7 mouse cellular contexts compared by ENCODE assay signal in the genomic region with DNA sequence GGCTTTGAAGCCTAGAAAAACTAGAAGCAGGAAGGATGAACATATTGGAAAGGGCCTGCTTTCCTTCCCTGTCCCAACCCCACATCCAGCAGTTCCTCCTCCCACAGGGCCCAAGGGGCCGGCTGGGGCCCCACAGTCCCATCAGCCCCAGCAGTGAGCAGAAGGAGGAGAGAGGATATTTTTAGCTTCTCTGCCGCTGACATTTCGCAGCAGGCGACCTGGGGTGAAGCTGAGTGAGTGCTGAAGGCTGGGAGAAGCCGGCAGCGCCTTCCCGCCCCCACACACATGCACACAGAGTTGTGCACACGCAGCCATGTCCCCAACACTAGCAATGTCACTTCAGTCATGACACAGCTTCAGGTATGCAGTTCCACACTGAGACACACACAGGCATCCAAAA. TPM values are rescaled to one million over a fixed set of nuclear protein-coding genes. Genes with fewer than 3 reads are reported as not detected.
DNase-seq lines count a peak whose midpoint lies in the region; ATAC-seq and TF ChIP-seq lines count a peak whose summit lies in the region.

No protein-coding gene starts in this region.

- H3K27me3 ChIP-seq in midbrain, postnatal 0 days (ENCODE audit: insufficient read depth, low read length) = no peaks in the 10 kb centered on the region
- no peaks in the 10 kb centered on the region for H3K27me3 ChIP-seq in midbrain, embryonic 13.5 days
- H3K27me3 ChIP-seq in heart, embryonic 12.5 days (replicated peaks) = no peaks in the 10 kb centered on the region
- H3K27me3 ChIP-seq in limb, embryonic 13.5 days = no peaks in the 10 kb centered on the region
- H3K27me3 ChIP-seq in thymus, adult 2 months (ENCODE audit: control insufficient read depth, insufficient read depth, low read length) = no peaks in the 10 kb centered on the region

- 0 out of 2 replicates have a peak overlapping the region, but pooled peaks have one; percentile 19 for H3K9ac ChIP-seq in midbrain, postnatal 0 days (replicated peaks; ENCODE audit: low read length, poor library complexity, severe bottlenecking)
- no peak overlapping the region for H3K9ac ChIP-seq in midbrain, embryonic 13.5 days (replicated peaks)
- H3K9ac ChIP-seq in heart, embryonic 12.5 days = peak overlapping the region; percentile 60
- no peak overlapping the region for H3K9ac ChIP-seq in limb, embryonic 13.5 days

- ATAC-seq in midbrain, postnatal 0 days (ENCODE audit: low FRiP score) = no peak
- ATAC-seq in midbrain, embryonic 13.5 days = no peak
- ATAC-seq in heart, embryonic 12.5 days (ENCODE audit: insufficient number of reproducible peaks, low FRiP score) = peak; percentile 33; the same call in 1 of the 2 replicates
- ATAC-seq in limb, embryonic 13.5 days (ENCODE audit: low FRiP score, low read depth) = no peak

- 0 out of 2 replicates have a peak overlapping the region, but pooled peaks have one; percentile 38 for H3K27ac ChIP-seq in midbrain, postnatal 0 days (ENCODE audit: low read depth, low read length)
- no peak overlapping the region; the same call in 1 of the 2 replicates for H3K27ac ChIP-seq in midbrain, embryonic 13.5 days
- H3K27ac ChIP-seq in heart, embryonic 12.5 days (ENCODE audit: poor library complexity, severe bottlenecking) = peak overlapping the region; percentile 98
- H3K27ac ChIP-seq in limb, embryonic 13.5 days = peak overlapping the region; percentile 58
- peak overlapping the region; percentile 99 for H3K27ac ChIP-seq in thymus, adult 2 months (ENCODE audit: control insufficient read depth, insufficient read depth, low read length)

- no peak for TF ChIP-seq CTCF in midbrain, postnatal 0 days (IDR thresholded peaks at IDR 0.05)
- no peak for TF ChIP-seq CTCF in thymus, adult 2 months (IDR thresholded peaks at IDR 0.05; ENCODE audit: borderline replicate concordance, control insufficient read depth, extremely low read depth, insufficient read depth, low read length, poor library complexity)

- TF ChIP-seq POLR2A in thymus, adult 2 months (IDR thresholded peaks at IDR 0.05; ENCODE audit: control insufficient read depth, extremely low read depth, insufficient read depth, low read length, poor library complexity) = peak; percentile 48; the same call in 1 of the 2 replicates

- no peaks in the 10 kb centered on the region for H3K9me3 ChIP-seq in midbrain, postnatal 0 days (ENCODE audit: low read length)
- H3K9me3 ChIP-seq in midbrain, embryonic 13.5 days = no peaks in the 10 kb centered on the region
- no peaks in the 10 kb centered on the region for H3K9me3 ChIP-seq in heart, embryonic 12.5 days (replicated peaks)
- H3K9me3 ChIP-seq in limb, embryonic 13.5 days = no peaks in the 10 kb centered on the region

- DNase-seq in midbrain, postnatal 0 days (ENCODE audit: low spot score) = no peak
- peak; percentile 73 for DNase-seq in thymus, adult 2 months
- DNase-seq in embryo, embryonic 11 days = no peak
- no peak for DNase-seq in embryo, embryonic 10.5 days (ENCODE audit: low spot score)

- no peak overlapping the region for H3K4me3 ChIP-seq in midbrain, postnatal 0 days (ENCODE audit: low read depth, low read length)
- H3K4me3 ChIP-seq in midbrain, embryonic 13.5 days (replicated peaks) = no peak overlapping the region
- no peak overlapping the region for H3K4me3 ChIP-seq in heart, embryonic 12.5 days
- H3K4me3 ChIP-seq in limb, embryonic 13.5 days = no peak overlapping the region
- H3K4me3 ChIP-seq in thymus, adult 2 months (ENCODE audit: control insufficient read depth, insufficient read depth, low read length) = no peak overlapping the region

- WGBS in midbrain, postnatal 0 days = 40% methylated on average over 8 of the region's 8 CpGs
- 45% methylated on average over 8 of the region's 8 CpGs for WGBS in midbrain, embryonic 13.5 days
- WGBS in heart, embryonic 12.5 days = 8% methylated on average over 8 of the region's 8 CpGs
- 35% methylated on average over 8 of the region's 8 CpGs for WGBS in limb, embryonic 13.5 days
- WGBS in thymus, adult 2 months = 10% methylated on average over 8 of the region's 8 CpGs

- no peak overlapping the region for H3K4me2 ChIP-seq in midbrain, postnatal 0 days (ENCODE audit: low read depth, low read length, poor library complexity, severe bottlenecking)
- H3K4me2 ChIP-seq in midbrain, embryonic 13.5 days (replicated peaks) = no peak overlapping the region
- peak overlapping the region; percentile 37 for H3K4me2 ChIP-seq in heart, embryonic 12.5 days
- no peak overlapping the region for H3K4me2 ChIP-seq in limb, embryonic 13.5 days (replicated peaks)

- H3K36me3 ChIP-seq in midbrain, postnatal 0 days (ENCODE audit: insufficient read depth, low read length) = no peaks in the 10 kb centered on the region
- no peaks in the 10 kb centered on the region for H3K36me3 ChIP-seq in midbrain, embryonic 13.5 days
- H3K36me3 ChIP-seq in heart, embryonic 12.5 days = no peaks in the 10 kb centered on the region
- no peaks in the 10 kb centered on the region for H3K36me3 ChIP-seq in limb, embryonic 13.5 days
- no peaks in the 10 kb centered on the region for H3K36me3 ChIP-seq in thymus, adult 2 months (ENCODE audit: control insufficient read depth, insufficient read depth, low read length)

- peaks cover 45% of the 10 kb centered on the region for H3K4me1 ChIP-seq in midbrain, postnatal 0 days (ENCODE audit: insufficient read depth, low read length)
- H3K4me1 ChIP-seq in midbrain, embryonic 13.5 days (replicated peaks) = peaks cover 72% of the 10 kb centered on the region
- H3K4me1 ChIP-seq in heart, embryonic 12.5 days (replicated peaks) = peaks cover 92% of the 10 kb centered on the region
- peaks cover 85% of the 10 kb centered on the region for H3K4me1 ChIP-seq in limb, embryonic 13.5 days
- peaks cover 85% of the 10 kb centered on the region for H3K4me1 ChIP-seq in thymus, adult 2 months (replicated peaks; ENCODE audit: control insufficient read depth, insufficient read depth, low read length)

RNA-seq across cellular contexts. Expression of gene Wasf2, which starts 42.5 kb away (rescaled TPM):
- total RNA-seq in midbrain, postnatal 0 days (2014; rRNA removed) = 18.3 and 19.6 TPM in 2 replicates
- 19.1 and 26.0 TPM in 2 replicates for polyA plus RNA-seq in midbrain, postnatal 0 days (2015; fragmentation: Nextera tagmentation; extraction: Ambion mirVana)
- 28.8 and 34.2 TPM in 2 replicates for polyA plus RNA-seq in midbrain, embryonic 13.5 days (2015; fragmentation: Nextera tagmentation; extraction: Ambion mirVana)
- polyA plus RNA-seq in heart, embryonic 12.5 days (2016; fragmentation: Nextera tagmentation; extraction: Ambion mirVana) = 68.5 and 70.1 TPM in 2 replicates
- 114 and 132 TPM in 2 replicates for polyA plus RNA-seq in limb, embryonic 13.5 days (2015; fragmentation: Nextera tagmentation; extraction: Ambion mirVana)
- polyA plus RNA-seq in thymus, adult 2 months (2012; rRNA removed) = 163 and 186 TPM in 2 replicates

Comparison
In these comparisons a context has a peak if more than half of its experiments do, and no peak if none do; other contexts are left out.
1. H3K9ac ChIP-seq: peak in midbrain, postnatal 0 days (single experiment) and heart, embryonic 12.5 days (single experiment); none in midbrain, embryonic 13.5 days (single experiment) and limb, embryonic 13.5 days (single experiment).